Mouse (Mus musculus): Measurements from ENCODE around the gene Cd300ld4.
"Not testable (repeated sequence)": the region's sequence is repeated elsewhere in the genome, so short reads cannot be mapped to it uniquely, and the experiment has no call there.

DNA sequence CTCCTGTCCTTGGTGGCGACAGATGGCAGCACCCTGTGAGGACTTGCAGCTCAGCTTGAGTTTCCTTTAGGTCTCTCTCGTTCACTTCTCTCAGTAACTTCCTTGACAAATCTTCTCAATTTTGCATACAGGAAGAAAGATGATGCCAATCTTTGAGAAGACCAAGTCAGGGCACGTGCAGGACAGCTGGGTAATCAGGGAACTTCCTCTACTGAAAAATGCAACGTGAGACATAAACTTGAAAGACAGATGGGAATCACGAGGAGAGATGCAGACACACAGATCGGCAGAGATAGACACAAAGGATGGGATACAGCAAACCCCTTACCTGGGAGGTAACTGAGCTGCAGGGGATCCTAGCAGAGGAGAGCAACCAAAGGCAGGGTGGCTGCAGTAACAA, 10.9 kb upstream of the Cd300ld4 start, which contains the start of gene Cd300ld5:
- not testable (repeated sequence) for TF ChIP-seq CTCF (IDR thresholded peaks at IDR 0.05; ENCODE audit: extremely low read depth, insufficient read length, insufficient replicate concordance, low read depth, low read length); POLR2A (IDR thresholded peaks at IDR 0.05; ENCODE audit: low read depth, low read length)

All from small intestine, adult 2 months (tissue).